Mouse (Mus musculus): ENCODE data around the gene Gm10721. TPM values are rescaled to one million over a fixed set of nuclear protein-coding genes. Genes with fewer than 3 reads are reported as not detected.
"Not testable (repeated sequence)": the region's sequence is repeated elsewhere in the genome, so short reads cannot be mapped to it uniquely, and the experiment has no call there.

Gene Gm10721
- 1 to 10 TPM; 1.2 to 1.5 TPM for total RNA-seq (2021)
- long read RNA-seq, experiment 1 = 0 reads
- long read RNA-seq, experiment 2 = 0 reads

DNA sequence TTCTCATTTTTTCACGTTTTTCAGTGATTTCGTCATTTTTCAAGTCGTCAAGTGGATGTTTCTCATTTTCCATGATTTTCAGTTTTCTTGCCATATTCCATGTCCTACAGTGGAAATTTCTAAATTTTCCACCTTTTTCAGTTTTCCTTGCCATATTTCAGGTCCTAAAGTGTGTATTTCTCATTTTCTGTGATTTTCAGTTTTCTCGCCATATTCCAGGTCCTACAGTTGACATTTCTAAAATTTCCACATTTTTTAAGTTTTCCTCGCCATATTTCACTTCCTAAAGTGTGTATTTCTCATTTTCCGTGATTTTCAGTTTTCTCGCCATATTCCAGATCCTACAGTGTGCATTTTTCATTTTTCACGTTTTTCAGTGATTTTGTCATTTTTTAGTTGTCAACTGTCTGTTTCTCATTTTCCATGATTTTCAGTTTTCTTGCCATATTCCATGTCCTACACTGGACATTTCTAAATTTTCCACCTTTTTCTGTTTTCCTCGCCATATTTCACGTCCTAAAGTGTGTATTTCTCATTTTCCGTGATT is at the start of gene Gm10721:
Gene Gm10721 (plus strand): TSS at position 408 of the 547 bp plus-strand sequence.
- DNase-seq (ENCODE audit: low spot score in 2 of 2) = not testable (repeated sequence)

DNA sequence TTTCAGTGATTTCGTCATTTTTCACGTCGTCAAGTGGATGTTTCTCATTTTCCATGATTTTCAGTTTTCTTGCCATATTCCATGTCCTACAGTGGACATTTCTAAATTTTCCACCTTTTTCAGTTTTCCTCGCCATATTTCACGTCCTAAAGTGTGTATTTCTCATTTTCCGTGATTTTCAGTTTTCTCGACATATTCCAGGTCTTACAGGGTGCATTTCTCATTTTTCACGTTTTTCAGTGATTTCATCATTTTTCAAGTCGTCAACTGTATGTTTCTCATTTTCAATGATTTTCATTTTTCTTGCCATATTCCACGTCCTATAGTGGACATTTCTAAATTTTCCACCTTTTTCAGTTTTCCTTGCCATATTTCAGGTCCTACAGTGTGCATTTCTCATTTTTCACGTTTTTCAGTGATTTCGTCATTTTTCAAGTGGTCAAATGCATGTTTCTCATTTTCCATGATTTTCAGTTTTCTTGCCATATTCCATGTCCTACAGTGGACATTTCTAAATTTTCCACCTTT is 12.4 kb upstream of the Gm10721 start, which contains the start of gene Gm10722:
Gene Gm10722 (plus strand): TSS at position 478 of the 528 bp plus-strand sequence.
- peak in 1 of 2 experiments; percentile 6 for DNase-seq (ENCODE audit: low spot score in 2 of 2)

DNA sequence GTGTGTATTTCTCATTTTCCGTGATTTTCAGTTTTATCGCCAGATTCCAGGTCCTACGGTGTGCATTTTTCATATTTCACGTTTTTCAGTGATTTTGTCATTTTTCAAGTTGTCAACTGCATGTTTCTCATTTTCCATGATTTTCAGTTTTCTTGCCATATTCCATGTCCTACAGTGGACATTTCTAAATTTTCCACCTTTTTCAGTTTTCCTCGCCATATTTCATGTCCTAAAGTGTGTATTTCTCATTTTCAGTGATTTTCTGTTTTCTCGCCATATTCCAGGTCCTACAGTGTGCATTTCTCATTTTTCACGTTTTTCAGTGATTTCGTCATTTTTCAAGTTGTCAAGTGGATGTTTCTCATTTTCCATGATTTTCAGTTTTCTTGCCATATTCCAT is 11.9 kb upstream of the Gm10721 start:
- DNase-seq (ENCODE audit: low spot score in 2 of 2) = not testable (repeated sequence)

DNA sequence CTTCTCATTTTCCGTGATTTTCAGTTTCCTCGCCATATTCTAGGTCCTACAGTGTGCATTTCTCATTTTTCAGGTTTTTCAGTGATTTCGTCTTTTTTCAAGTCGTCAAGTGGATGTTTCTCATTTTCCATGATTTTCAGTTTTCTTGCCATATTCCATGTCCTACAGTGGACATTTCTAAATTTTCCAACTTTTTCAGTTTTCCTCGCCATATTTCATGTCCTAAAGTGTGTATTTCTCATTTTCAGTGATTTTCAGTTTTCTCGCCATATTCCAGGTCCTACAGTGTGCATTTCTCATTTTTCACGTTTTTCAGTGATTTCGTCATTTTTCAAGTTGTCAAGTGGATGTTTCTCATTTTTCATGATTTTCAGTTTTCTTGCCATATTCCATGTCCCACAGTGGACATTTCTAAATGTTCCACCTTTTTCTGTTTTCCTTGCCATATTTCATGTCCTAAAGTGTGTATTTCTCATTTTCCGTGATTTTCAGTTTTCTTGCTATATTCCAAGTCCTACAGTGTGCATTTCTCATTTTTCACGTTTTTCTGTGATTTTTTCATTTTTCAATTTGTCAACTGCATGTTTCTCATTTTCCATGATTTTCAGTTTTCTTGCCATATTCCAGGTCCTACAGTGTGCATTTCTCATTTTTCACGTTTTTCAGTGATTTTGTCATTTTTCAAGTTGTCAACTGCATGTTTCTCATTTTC is 10.8 kb upstream of the Gm10721 start:
- peak; percentile 94 to 100 for DNase-seq (ENCODE audit: low spot score in 2 of 2)

- DNase-seq (ENCODE audit: low spot score in 2 of 2) = peak; percentile 4 to 18
Observed at GRCm38 (mm10) chr9:3002794-3003396, 10.0 kb upstream of the Gm10721 start, which contains the start of gene Gm11168. Gene Gm11168 (plus strand): TSS chr9:3003346.

DNA sequence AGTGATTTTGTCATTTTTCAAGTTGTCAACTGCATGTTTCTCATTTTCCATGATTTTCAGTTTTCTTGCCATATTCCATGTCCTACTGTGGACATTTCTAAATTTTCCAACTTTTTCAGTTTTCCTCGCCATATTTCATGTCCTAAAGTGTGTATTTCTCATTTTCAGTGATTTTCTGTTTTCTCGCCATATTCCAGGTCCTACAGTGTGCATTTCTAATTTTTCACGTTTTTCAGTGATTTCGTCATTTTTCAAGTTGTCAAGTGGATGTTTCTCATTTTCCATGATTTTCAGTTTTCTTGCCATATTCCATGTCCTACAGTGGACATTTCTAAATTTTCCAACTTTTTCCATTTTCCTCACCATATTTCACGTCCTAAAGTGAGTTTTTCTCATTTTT is 6.8 kb upstream of the Gm10721 start:
- not testable (repeated sequence) for DNase-seq (ENCODE audit: low spot score in 2 of 2)

GRCm38 (mm10) chr9:3006636-3007035 is 6.3 kb upstream of the Gm10721 start:
- DNase-seq (ENCODE audit: low spot score in 2 of 2) = not testable (repeated sequence)

- not testable (repeated sequence) for DNase-seq (ENCODE audit: low spot score in 2 of 2)
Observed at GRCm38 (mm10) chr9:3007272-3007671, 5.7 kb upstream of the Gm10721 start.

DNA sequence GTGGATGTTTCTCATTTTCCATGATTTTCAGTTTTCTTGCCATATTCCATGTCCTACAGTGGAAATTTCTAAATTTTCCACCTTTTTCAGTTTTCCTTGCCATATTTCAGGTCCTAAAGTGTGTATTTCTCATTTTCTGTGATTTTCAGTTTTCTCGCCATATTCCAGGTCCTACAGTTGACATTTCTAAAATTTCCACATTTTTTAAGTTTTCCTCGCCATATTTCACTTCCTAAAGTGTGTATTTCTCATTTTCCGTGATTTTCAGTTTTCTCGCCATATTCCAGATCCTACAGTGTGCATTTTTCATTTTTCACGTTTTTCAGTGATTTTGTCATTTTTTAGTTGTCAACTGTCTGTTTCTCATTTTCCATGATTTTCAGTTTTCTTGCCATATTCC is 3.6 kb upstream of the Gm10721 start:
- not testable (repeated sequence) for DNase-seq (ENCODE audit: low spot score in 2 of 2)

GRCm38 (mm10) chr9:3012054-3012621 is 802 bp upstream of the Gm10721 start:
- not testable (repeated sequence) for DNase-seq (ENCODE audit: low spot score in 2 of 2)

GRCm38 (mm10) chr9:3015354-3015753 is 2.4 kb downstream of the Gm10721 start, which contains the start of gene Gm10720:
Gene Gm10720 (plus strand): TSS chr9:3015654.
- not testable (repeated sequence) for DNase-seq (ENCODE audit: low spot score in 2 of 2)

DNA sequence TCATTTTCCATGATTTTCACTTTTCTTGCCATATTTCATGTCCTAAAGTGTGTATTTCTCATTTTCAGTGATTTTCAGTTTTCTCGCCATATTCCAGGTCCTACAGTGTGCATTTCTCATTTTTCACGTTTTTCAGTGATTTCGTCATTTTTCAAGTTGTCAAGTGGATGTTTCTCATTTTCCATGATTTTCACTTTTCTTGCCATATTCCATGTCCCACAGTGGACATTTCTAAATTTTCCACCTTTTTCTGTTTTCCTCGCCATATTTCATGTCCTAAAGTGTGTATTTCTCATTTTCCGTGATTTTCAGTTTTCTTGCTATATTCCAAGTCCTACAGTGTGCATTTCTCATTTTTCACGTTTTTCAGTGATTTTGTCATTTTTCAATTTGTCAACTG is 3.0 kb downstream of the Gm10721 start:
- peak in 1 of 2 experiments; percentile 10 for DNase-seq (ENCODE audit: low spot score in 2 of 2)

DNA sequence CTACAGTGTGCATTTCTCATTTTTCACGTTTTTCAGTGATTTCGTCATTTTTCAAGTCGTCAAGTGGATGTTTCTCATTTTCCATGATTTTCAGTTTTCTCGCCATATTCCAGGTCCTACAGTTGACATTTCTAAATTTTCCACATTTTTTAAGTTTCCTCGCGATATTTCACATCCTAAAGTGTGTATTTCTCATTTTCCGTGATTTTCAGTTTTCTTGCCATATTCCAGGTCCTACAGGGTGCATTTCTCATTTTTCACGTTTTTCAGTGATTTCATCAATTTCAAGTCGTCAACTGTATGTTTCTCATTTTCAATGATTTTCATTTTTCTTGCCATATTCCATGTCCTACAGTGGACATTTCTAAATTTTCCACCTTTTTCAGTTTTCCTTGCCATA is 4.2 kb downstream of the Gm10721 start, which contains the start of gene Gm10719:
Gene Gm10719 (plus strand): TSS at position 301 of the 400 bp plus-strand sequence.
- not testable (repeated sequence) for DNase-seq (ENCODE audit: low spot score in 2 of 2)

DNA sequence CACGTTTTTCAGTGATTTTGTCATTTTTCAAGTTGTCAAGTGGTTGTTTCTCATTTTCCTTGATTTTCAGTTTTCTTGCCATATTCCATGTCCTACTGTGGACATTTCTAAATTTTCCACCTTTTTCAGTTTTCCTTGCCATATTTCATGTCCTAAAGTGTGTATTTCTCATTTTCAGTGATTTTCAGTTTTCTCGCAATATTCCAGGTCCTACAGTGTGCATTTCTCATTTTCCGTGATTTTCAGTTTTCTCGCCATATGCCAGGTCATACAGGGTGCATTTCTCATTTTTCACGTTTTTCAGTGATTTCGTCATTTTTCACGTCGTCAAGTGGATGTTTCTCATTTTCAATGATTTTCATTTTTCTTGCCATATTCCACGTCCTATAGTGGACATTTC is 6.0 kb downstream of the Gm10721 start:
- peak; percentile 32 to 100 for DNase-seq (ENCODE audit: low spot score in 2 of 2)

GRCm38 (mm10) chr9:3019835-3020727 is 7.1 kb downstream of the Gm10721 start:
- peak; percentile 38 to 99 for DNase-seq (ENCODE audit: low spot score in 2 of 2)

DNA sequence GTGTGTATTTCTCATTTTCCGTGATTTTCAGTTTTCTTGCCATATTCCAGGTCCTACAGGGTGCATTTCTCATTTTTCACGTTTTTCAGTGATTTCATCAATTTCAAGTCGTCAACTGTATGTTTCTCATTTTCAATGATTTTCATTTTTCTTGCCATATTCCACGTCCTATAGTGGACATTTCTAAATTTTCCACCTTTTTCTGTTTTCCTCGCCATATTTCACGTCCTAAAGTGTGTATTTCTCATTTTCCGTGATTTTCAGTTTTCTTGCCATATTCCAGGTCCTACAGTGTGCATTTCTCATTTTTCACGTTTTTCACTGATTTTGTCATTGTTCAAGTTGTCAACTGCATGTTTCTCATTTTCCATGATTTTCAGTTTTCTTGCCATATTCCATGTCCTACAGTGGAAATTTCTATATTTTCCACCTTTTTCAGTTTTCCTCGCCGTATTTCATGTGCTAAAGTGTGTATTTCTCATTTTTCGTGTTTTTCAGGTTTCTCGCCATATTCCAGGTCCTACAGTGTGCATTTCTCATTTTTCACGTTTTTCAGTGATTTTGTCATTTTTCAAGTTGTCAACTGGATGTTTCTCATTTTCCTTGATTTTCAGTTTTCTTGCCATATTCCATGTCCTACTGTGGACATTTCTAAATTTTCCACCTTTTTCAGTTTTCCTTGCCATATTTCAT is 9.5 kb downstream of the Gm10721 start:
- not testable (repeated sequence) for DNase-seq (ENCODE audit: low spot score in 2 of 2)

- peak in 1 of 2 experiments; percentile 36 for DNase-seq (ENCODE audit: low spot score in 2 of 2)
Observed at GRCm38 (mm10) chr9:3023312-3023984, 10.5 kb downstream of the Gm10721 start, which contains the start of gene Gm10718. Gene Gm10718 (plus strand): TSS chr9:3023547.

DNA sequence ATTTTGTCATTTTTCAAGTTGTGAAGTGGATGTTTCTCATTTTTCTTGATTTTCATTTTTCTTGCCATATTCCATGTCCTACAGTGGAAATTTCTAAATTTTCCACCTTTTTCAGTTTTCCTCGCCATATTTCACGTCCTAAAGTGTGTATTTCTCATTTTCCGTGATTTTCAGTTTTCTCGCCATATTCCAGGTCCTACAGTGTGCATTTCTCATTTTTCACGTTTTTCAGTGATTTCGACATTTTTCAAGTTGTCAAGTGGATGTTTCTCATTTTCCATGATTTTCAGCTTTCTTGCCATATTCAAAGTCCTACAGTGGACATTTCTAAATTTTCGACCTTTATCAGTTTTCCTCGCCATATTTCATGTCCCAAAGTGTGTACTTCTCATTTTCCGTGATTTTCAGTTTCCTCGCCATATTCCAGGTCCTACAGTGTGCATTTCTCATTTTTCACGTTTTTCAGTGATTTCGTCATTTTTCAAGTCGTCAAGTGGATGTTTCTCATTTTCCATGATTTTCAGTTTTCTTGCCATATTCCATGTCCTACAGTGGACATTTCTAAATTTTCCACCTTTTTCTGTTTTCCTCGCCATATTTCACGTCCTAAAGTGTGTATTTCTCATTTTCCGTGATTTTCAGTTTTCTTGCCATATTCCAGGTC is 11.2 kb downstream of the Gm10721 start:
- not testable (repeated sequence) for DNase-seq (ENCODE audit: low spot score in 2 of 2)
